Mouse (Mus musculus) adrenal gland, postnatal 36 days (tissue): ENCODE data around the gene Osr1. TPM values are rescaled to one million over a fixed set of nuclear protein-coding genes. Genes with fewer than 3 reads are reported as not detected.
A peak's percentile ranks its signal among the peaks of the same experiment; 100 is the strongest.

Source experiments
- DNase-seq, 2 experiments: peaks; one replicate each; pipeline ENCODE4 v3.0.0; 2021; ENCODE audit warnings: mixed read lengths in 1 of 2
- long read RNA-seq, 2 experiments: library from polyadenylated mRNA; stranded (forward); transcript quantifications; one replicate each; pipeline ENCODE4 v2.0.0; 2021; ENCODE audit warnings: borderline sequencing depth in 2 of 2
- total RNA-seq, 2 experiments: library from RNA; stranded (reverse); gene quantifications; 2 replicates each; pipeline ENCODE4 v1.2.3; 2021

The Osr1 gene
- total RNA-seq, result 1 to 10 TPM; 2.3 to 3.7 TPM
- long read RNA-seq, experiment 1, partial matches to known transcripts, result 2 of 7 reads
- long read RNA-seq, experiment 1, other reads (novel, unspliced or antisense), result 1 of 7 reads
- long read RNA-seq, experiment 2, partial matches to known transcripts, result 0 of 2 reads
- long read RNA-seq, experiment 2, other reads (novel, unspliced or antisense), result 0 of 2 reads

- peak; percentile 57 to 75 for DNase-seq
Measured at GRCm38 (mm10) chr12:9569971-9570370, at the start of gene Osr1. Osr1 (plus strand) TSS chr12:9570116.

- no peak for DNase-seq
Measured at GRCm38 (mm10) chr12:9550328-9550727, 19.6 kb upstream of the Osr1 start.

GRCm38 (mm10) chr12:9564956-9565355 lies 5.0 kb upstream of the Osr1 start:
- DNase-seq, result no peak

GRCm38 (mm10) chr12:9570496-9570995 lies 630 bp downstream of the Osr1 start:
- DNase-seq, result no peak

- DNase-seq, result no peak
Measured at GRCm38 (mm10) chr12:9571276-9571940, 1.5 kb downstream of the Osr1 start.

- DNase-seq, result no peak
Measured at GRCm38 (mm10) chr12:9572022-9572421, 2.1 kb downstream of the Osr1 start.

GRCm38 (mm10) chr12:9573682-9574081 lies 3.8 kb downstream of the Osr1 start:
- no peak for DNase-seq

GRCm38 (mm10) chr12:9574244-9574871 lies 4.4 kb downstream of the Osr1 start:
- peak; percentile 24 to 47 for DNase-seq

- no peak for DNase-seq
Measured at GRCm38 (mm10) chr12:9575158-9576042, 5.5 kb downstream of the Osr1 start.

GRCm38 (mm10) chr12:9576043-9576538 lies 6.2 kb downstream of the Osr1 start:
- DNase-seq, result no peak

GRCm38 (mm10) chr12:9577610-9578009 lies 7.7 kb downstream of the Osr1 start:
- DNase-seq, result no peak

GRCm38 (mm10) chr12:9578591-9578990 lies 8.7 kb downstream of the Osr1 start:
- no peak for DNase-seq

- DNase-seq, result no peak
Measured at GRCm38 (mm10) chr12:9579301-9580030, 9.6 kb downstream of the Osr1 start.

GRCm38 (mm10) chr12:9580041-9580905 lies 10.4 kb downstream of the Osr1 start:
- peak; percentile 23 to 24 for DNase-seq

- DNase-seq, result no peak
Measured at GRCm38 (mm10) chr12:9581011-9581410, 11.1 kb downstream of the Osr1 start.

- no peak for DNase-seq
Measured at GRCm38 (mm10) chr12:9581506-9581905, 11.6 kb downstream of the Osr1 start.

- no peak for DNase-seq
Measured at GRCm38 (mm10) chr12:9582248-9582995, 12.5 kb downstream of the Osr1 start.

- no peak for DNase-seq
Measured at GRCm38 (mm10) chr12:9583380-9583779, 13.5 kb downstream of the Osr1 start.

GRCm38 (mm10) chr12:9584366-9585084 lies 14.6 kb downstream of the Osr1 start:
- peak; percentile 77 to 81 for DNase-seq
